Mouse (Mus musculus) right cerebral cortex, adult 2 months (tissue): ENCODE data around the gene Rnf145.

Experiments used
- DNase-seq, 2 experiments: peaks; one replicate each; pipeline ENCODE4 v3.0.0; 2021 to 2022; ENCODE audit warnings: low spot score in 2 of 2

The Rnf145 gene

DNA sequence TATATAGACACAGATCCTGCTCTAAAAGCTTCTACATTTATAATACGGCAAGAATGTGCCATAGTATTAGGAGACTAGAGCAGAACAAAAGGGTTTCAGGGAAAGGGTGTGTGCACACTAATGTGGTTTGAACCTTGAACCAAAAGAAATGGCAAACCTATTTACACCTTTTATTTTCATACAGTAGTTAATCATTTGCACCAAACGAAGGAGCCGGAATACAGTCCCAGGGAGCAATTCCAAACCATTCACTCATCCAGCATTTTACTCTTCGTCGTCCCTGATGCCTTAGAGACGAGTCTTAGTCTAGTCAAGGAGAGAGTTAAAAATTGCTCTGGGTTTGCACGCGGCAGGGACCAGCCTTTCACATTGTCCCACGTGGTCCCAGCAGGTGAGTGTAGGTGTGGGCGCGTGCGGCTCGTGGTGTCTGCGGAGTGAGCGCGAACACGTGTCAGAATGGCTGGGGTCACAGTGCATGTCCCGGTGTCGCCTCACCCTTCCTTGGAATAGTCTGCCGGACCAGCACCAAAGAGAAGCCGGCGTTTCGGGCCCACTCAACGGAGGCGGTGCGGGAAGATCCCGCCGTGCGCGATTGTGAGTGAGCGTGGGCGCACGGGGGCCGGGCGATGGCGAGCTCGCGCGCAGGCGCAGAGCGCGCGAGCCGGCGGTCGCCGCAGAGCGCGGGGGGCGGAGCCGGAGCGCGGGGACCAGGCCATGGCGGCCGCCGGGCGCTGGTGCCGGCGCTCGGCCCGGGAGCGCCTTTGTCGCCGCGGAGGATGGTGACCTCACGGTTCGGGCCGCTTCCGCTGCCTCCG is at the start of gene Rnf145:
TSS of gene Rnf145 (plus strand) at position 684 of the 815 bp plus-strand sequence.
- peak; percentile 78 to 86 for DNase-seq

DNA sequence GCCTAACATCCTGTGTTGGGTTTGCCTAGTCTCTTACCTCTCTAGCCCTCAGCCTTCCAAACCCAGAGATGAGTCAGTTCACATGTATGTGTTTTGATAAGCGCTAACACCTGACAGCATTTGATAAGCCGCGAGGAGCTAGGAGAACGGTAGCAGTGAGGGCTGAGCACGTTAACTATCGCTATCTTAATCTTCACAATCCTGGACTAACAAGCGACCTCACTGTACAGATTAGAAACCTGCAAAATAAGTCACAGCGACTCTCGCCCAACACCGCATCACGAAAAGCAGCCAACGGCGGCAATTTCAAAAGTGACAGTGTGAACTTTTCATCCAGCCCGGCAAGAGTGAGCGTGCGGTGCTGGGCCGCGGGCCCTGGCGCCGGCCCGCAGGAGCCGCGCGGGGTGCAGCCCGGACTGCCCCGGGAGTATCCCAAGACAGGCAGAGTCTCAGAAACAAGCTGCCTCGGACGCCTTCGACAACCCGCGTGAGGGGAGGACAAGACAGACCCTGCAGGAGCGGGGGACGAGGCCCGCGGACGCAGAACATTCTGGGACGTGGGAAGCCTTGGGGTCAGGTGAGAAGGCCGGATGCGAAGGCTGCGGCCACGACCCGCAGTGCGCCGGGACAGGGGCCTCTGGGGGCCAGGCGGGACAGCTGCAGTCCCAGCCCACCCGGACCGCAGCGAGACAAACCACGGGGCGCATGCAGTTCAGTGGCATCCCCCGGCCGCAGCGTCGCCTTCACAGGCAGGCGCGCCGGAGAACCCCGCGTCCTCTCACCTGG is 48.9 kb upstream of the Rnf145 start:
- peak in 1 of 2 experiments; percentile 49 for DNase-seq

DNA sequence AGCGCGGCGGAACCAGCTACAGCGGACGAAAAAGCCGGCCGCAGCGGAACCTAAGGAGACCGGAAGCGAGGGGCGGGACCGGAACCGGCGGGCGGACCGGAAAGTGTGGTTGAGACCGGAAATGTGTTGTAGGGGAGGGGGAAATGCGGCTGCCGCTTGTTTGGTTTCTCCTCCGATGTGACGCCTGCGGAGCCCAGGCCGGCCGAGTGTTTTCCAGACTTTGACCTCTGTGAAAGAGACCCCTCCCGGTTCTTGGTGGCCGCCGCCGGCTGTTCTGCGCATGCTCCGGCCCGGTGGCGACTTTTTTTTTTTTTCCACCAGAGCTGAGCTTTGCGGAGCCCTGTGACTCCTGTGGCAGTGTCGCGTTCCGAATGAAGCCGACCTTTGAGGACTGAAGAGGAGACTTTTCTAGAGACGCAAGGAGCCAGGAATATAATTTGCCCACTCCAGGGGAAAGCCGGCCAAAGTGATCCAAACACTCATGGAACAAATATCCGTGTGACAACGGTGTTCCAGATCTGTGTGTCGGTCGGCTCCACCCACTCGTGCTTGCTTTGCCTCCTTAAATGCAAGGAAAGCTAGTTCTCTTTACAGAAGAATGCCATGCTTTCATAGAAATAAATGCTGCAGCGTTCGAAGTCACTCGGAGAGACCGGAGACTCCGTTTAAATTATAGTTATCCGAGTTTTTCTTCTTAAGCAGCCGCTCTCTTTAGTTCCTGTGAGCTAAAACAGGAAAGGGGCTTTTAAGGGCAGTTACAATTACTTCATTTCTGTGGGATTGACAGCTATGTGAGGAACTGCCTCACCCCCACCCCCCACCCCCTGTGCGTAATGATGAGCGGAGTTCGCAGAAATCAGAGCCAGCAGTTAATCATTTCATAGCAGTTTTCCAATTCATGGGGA is 48.1 kb upstream of the Rnf145 start, which contains the start of gene Ublcp1:
TSS of gene Ublcp1 (minus strand) at position 67 of the 905 bp plus-strand sequence.
- peak; percentile 94 for DNase-seq

DNA sequence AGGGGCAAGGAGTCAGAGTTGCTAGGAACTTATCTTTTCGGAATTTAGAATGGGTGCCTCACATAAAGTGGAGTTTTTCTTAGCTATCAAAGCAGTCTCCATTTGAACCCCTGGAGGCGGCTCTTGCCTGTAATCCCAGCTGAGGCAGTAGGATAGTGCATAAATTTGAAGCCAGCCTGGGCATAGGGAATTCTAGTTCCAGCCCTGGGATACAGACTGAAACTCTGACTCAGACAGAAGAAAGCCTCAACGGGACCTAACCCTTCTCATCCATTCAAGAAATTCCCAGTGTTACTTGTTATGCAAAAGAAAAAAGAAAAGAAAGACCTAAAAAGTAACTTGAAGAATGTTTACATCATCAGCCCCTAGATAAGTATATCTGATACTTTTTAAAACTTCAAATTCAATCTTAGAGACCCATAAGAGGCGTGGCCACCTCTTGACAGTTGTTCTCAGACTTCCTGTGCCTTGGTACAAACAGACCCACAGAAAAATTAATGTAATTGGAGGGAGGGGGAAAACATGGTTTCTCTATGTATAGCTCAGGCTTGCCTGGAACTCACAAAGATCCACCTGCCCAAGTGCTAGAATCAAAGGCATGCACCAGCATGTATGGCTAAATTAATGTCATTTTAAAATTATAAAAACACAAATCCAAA is 47.3 kb upstream of the Rnf145 start:
- peak in 1 of 2 experiments; percentile 8 for DNase-seq

DNA sequence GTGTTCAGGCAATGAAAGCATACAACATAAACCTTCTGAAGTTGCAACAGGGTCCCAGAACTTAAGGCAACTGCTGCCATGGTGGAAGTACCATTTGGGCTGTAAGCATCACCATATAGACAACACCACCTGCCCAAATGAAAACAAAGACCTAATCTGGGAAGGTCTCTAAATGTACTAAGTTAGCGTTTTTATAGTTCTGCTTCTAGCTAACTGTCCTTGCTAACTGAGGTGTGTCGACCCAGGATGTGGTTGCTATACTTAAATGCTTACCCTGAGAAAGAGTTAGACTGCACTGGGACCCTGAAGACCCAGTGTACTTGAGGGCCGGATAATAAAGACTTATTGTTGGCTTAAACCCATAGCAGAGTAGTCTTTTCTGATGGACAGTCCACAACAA is 43.3 kb upstream of the Rnf145 start:
- DNase-seq = no peak

DNA sequence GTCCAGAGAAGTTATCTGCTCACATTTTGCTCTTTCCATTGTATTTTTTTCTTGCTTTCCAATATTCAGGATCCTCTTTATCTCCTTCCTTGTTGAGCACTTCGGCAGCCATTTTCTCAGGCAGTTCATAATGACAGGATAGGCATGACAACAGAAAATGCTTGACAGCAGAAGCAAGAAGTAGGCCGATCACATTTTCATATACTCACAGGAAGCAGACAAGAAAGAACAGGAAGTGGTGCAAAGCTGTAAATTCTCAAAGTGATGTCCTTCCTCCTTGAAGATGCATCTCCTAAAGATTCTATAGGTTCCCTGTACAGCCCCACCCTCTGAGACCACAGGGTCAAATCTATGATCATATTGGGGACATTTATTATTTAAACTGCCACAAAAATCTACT is 42.3 kb upstream of the Rnf145 start:
- no peak for DNase-seq

DNA sequence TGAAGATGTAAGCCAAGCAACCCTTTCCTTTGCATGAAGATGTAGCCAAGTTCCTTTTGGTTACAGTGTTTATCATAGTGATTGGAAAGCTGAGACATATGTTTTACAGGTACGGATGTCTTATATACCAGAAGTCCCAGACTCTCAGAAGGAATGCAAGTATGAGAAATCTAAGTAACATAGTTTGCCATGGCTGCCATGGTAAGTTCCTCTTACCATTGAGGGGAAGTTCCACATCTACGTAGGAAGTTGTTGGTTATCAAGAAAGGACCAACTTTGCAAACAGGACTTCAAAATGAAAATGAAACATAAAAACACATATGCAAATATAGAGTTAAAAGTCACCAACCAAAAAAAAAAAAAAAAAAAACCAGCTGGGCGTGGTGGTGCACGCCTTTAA is 40.4 kb upstream of the Rnf145 start:
- DNase-seq = no peak

DNA sequence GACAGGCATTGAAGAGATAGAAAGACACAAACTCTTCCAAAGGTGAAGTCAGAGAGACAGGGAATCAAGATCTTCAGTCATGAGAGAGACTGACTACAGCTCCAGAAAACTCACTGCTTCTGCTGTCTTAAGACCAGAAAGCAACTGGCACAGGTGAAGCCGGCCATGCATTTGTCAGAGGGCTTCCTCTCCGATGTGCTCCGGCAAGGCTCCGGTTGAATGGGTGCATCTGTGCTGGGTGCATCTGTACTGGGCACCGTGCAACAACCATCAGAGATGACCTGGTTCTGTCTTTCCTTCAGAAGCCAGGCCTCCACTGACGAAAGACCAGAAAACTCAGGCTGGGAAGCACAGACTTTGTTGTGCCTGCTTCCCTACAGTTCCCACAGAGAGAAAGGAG is 38.5 kb upstream of the Rnf145 start:
- DNase-seq = no peak

DNA sequence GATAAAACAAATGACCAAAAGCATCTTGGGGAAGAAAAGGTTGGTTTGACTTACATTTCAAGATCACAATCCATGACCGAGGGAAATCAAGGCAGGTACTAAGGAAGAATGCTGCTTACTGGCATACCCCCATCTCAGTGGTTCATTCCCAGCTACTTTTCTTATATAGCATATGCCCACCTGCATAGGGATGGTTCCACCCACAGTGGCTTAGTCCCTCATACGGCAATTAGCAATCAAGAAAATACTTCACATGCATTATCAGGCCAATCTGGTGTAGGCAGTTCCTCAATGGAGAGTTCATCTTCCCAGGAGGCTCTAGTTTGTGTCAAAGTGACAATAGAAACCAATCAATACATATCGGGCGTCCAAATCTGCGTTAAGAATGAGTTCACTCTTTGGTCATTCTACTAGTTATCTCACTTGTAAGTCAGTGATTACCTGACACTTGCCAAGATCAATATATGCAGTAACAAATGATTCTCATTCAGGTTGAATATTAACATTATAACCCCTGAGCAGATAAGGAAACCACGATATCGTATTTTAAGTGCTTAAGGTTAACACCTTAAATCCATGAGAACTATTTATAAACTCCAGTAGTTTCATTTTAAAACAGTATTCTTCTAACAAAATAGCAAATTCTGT is 33.6 kb upstream of the Rnf145 start:
- DNase-seq = no peak

DNA sequence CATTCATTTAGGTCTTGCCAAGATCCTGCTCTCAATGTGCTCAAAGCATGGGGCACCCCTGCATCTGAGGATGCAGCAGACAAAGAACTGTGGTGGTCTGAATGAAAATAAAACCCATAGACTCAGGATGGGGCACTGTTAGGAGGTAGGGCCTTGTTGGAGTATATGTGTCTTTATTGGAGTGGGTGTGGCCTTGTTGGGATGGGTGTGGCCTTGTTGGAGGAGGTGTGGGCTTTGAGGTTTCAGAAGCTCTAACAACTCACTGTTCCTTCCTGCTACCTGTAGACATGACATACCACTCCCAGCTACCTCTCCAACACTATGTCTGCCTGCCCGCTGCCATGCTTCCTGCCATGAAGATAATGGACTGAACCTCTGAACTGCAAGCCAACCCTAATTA is 29.6 kb upstream of the Rnf145 start:
- DNase-seq = no peak

DNA sequence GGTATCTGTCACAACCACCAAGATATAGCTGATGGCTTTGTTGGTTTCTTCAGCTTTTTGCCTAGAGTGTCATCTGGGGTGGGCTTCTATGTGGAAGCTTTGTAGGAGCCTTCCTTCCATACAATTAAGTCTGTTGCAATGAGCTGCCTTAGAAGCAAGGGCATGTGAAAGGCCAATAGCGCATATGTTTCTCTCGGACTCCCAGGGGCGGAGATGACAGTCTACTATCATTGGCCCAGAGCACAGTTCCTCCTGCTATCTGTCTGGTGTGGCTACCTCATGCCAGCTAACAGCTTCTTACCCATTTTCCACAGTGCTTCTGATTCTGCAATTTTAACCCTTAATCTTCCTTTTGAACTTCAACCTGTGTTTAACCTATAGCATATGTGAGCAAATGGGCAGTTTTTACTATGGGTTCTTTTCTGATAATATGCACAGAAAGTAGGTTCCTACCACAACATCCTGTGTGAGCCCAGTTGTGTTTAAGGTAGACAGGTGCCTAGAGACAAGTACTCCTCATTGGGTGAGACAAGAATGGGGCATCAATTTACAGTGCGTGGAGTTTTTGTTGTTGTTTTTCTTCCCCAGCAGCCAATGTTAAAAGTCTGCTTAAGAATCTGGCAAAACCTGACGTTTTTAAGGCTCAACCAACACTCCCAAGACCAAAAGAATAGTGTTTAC is 24.0 kb upstream of the Rnf145 start:
- DNase-seq = no peak

DNA sequence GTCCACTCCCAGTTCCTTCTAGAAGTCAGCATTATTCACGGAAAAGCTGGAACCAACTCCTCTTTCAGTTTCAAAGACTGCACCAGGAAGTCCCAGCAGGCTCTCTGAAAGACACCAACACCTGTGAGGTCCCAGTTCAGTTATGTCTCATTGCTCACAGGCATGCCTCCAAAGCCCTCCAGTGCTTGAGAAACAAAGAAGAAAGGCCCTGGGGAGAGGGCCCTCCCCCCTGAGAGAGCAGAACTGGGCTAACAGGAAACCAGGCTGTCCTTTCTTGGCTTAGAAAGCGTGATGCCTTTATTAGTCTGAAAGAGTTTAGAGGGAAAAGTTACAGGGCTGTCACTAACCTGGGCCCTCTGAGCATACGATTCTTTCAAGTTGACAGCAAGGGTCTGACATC is 22.5 kb upstream of the Rnf145 start:
- DNase-seq = no peak

DNA sequence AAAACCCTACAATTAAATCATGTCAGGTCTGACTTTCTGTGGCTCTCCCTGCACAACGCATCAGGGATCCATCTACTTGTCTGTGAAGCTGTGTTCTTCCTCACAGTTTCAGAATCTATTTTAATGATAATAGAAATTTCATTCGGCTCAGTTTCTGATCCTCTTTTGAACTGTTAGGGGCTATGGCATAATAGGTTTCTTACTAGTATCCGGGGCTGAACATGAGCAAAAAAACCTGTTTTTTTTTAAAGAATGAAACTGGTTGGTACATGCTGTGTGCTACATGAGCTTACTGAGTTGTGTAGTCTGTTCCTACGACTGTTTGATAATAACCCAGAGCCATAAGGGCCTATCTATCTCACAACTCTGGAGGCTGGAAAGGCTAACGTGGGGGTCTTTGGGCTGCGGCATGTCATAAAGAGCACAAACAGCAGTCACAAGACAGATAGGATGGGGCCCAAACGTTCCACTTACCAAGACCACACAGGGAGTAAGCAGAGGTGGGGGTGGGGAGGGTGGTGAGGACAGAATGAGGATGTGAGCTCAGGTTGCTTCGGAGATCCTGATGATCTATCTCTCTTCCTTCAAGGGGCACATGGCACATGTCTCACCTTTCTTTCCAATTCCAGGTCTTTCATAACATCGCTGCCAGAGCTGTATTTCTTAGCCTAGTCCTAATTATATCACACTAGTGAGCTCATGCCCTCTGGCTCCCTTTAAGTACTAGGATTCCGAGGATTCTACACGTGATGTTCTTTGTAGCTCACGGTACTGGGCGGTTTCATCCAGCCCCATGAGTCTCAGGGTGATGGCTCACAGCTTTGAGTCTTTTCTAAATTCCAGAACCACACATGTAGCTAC is 20.1 kb upstream of the Rnf145 start:
- no peak for DNase-seq

DNA sequence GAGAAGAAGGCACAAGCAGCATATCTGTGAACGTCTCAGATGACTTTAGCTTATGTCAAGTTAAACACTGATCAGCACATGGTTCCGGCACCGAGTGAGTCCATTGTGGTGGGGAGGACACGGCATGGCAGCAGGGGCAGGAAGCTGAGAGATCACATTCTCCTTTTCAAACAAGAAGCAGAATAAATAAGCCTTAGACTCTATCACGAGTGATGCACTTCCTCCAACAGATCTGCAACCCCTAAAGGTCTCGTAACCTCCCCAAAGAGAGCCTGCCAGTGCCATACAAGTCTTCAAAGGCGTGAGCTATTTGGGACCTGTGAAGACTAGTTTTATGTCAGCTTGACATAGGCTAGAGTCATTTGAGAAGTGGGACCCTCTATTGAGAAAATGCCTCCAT is 17.8 kb upstream of the Rnf145 start:
- no peak for DNase-seq

DNA sequence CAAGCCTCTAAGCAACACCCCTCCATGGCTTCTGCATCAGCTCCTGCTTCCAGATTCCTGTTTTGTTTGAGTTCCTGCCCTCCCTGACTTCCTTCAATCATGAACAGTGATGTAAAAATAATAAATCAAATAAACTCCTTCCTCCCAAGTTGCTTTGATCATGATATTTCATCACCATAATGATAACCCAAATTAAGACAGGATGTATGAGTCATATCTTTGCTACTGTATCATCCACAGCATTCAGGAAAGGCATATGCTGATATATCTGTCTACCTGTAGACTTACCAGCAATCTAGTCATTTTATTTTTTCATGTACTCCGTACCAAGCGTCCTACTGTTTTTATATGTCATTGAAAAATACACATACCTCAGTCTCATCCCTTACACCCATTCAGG is 17.3 kb upstream of the Rnf145 start:
- no peak for DNase-seq

DNA sequence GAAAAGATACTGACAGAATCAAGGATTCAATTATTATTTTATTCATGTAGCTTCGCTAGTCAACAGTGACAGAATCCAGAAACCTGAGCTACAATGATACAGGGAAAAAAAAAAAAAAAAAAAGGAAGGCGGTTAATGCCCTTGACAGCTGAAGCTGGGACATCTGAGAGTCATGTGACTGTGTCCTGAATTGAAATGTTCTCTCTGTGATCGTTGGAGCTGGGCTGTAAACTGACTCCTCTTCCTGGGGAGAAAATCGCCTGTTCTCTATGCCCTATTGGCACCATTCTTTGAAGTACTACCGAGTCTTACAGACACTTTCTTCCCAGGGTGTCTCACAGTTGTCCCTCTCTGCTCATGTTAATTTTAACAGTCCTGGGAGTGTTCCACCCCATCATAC is 15.8 kb upstream of the Rnf145 start:
- no peak for DNase-seq

DNA sequence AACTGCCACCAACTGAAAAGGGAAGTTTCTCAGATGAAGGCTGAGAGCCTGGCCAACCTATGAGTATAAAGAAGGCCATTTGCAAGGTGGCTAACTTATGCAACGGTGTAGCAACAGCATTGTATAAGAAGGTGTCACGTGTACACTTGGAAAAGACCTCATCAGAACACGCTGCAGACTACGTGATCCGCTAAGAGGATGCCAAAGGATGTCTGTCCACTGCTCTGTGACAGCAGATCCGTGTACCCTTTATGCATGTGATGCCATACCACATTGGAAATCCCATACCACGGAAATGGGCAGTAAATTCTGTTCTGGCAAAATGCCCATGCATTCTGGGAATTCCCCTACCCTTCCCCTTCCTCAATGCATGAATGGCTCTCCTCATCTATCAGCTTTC is 14.6 kb upstream of the Rnf145 start:
- no peak for DNase-seq

DNA sequence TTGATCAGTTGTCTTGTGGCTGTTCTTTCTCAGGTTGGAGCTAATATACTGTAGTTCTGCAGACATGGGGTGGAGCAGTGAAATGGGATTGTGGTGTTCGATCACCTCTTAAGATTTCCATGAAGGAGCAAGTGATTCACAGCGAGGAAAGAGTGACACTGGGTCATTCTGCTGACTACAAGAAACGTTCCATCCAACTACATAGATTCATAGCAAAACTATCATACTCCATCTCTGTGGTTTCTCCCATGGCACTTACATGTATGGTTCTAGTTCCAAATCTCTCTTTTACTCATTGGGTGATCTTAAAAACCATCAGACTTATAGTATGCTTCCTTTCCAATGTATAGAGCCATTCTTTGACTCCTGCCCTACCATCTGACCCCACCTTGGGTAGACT is 14.0 kb upstream of the Rnf145 start:
- no peak for DNase-seq

DNA sequence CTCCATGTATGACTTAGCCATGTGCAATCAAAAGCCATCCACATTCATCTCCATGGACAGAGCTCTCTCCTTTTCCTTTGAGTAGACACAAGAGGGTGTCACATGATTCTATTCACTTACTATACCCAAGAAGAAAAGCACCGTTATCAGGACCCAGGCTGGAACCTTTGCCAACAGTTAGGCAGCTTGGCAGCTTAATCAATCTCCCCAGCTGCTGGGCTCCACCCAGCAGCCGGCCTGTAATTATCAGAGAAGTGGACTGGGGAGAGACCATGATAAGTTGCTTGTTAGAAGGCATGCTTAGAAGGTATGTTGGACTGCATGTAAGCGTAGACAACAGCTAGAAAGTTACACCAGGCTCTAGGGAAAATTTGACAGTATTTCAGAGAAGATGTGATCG is 9.9 kb upstream of the Rnf145 start:
- DNase-seq = no peak
